Mouse (Mus musculus) E14TG2a.4 (cell line): Measurements from ENCODE around the gene Vav1.

Experiments used
- CTCF ChIP-seq: conservative IDR thresholded peaks from 2 replicates; pipeline ENCODE4 v1.5.1; 2014; ENCODE audit warnings: low read length
- NANOG ChIP-seq: IDR thresholded peaks from 2 replicates; pipeline ENCODE4 v1.6.1; 2014; ENCODE audit warnings: borderline replicate concordance, low read length, mixed read lengths

- TF ChIP-seq CTCF (no peak), NANOG (no peak)
Measured at GRCm38 (mm10) chr17:57286718-57287355, 7.9 kb downstream of the Vav1 start.
